Comparison of ENCODE assay signal across 19 mouse cellular contexts in the genomic region with DNA sequence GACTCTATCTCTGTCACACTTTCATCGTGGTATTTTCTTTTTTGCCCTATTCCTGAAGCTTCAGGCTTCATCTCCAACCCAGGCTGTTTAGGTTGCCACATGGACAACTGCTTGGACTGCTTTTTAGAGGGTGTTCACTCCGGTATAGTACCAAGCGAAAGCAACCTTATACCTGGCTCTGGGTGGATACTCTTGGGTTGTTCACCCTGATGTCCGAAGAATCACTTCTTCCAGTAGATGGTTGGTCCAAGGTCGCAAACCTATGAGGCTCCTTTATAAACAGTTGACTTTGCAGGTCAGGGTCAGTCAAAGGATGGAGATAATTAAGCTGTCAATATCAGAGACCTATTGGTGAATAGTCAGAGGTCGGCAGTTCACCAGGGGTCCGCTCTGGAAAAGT. TPM values are rescaled to one million over a fixed set of nuclear protein-coding genes. Genes with fewer than 3 reads are reported as not detected.
"Had no signal": no experiment of that assay in that cellular context is flagged by ENCODE, and none has a peak within 500 bp of the region (broad histone marks: within the 10 kb centered on the region; RNA-seq: fewer than 3 reads in every experiment).

A gene (minus strand): TSS at position 101 of the 400 bp plus-strand sequence.

RNA-seq across cellular contexts. Expression of the gene that starts here (rescaled TPM):
- polyA plus RNA-seq: cortical plate, adult 2 months; embryonic facial prominence, embryonic 10.5 days; embryonic facial prominence, embryonic 11.5 days; embryonic facial prominence, embryonic 12.5 days; embryonic facial prominence, embryonic 13.5 days; embryonic facial prominence, embryonic 14.5 days; embryonic facial prominence, embryonic 15.5 days; erythroblast, embryonic 14.5 days; forebrain, embryonic 10.5 days; forebrain, embryonic 11.5 days; forebrain, embryonic 12.5 days; forebrain, embryonic 13.5 days; forebrain, embryonic 14.5 days; forebrain, embryonic 15.5 days; forebrain, embryonic 16.5 days; forebrain, postnatal 0 days; frontal cortex, adult 2 months; gonadal fat pad, adult 2 months; heart, adult 2 months had no signal
